Mouse (Mus musculus): ENCODE measurements around the gene Hsd3b1. TPM values are rescaled to one million over a fixed set of nuclear protein-coding genes. Genes with fewer than 3 reads are reported as not detected.

Hsd3b1 gene
- polyA plus RNA-seq, 2 experiments, result 12.9 to 15.8 TPM

DNA sequence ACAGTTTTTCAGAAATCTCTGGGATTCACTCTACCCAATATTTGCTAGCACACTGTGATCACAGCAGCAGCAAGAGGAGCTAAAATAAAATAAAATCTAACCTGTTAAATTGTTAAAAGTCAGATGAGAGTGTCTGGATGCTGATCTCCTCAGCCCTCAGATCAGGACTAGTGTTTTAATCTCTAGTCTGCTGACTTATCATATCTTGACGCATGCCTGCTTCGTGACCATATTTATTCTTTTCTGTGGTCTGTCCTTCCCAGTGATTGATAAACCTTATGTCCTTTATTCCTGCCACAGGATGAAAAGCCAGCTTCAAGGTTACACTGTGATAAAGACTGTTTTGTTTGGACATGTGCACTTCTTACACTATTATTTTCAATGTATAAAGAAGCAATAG is 1.5 kb downstream of the Hsd3b1 start:
- Histone ChIP-seq H3K36me3 (replicated peaks; ENCODE audit: control insufficient read depth, insufficient read depth, low read depth) (no peaks in the 10 kb centered on the region), H3K9me3 (ENCODE audit: control insufficient read depth, low read length) (no peaks in the 10 kb centered on the region), H3K4me1 (replicated peaks; ENCODE audit: control insufficient read depth in 2 of 2, insufficient read depth in 2 of 2, low read length in 1 of 2) (peaks cover 25 to 55% of the 10 kb centered on the region in 2 experiments), H3K4me2 (ENCODE audit: low read depth) (peak overlapping the region; percentile 53), H3K4me3 (ENCODE audit: insufficient read depth in 1 of 2, low read depth in 2 of 2, low read length in 2 of 2) (no peak overlapping the region), H3K27me3 (ENCODE audit: control insufficient read depth, insufficient read depth, low read length) (no peaks in the 10 kb centered on the region), H3K9ac (replicated peaks) (peak overlapping the region; percentile 31; the same call in 1 of the 2 replicates), H3K27ac (peak overlapping the region; percentile 86)
- TF ChIP-seq EP300 (IDR thresholded peaks at IDR 0.05; ENCODE audit: low read depth), result no peak
- no peak for TF ChIP-seq CTCF (IDR thresholded peaks at IDR 0.05; ENCODE audit: low read depth)
- WGBS (ENCODE audit: insufficient replicate concordance), result 35% methylated on average over 2 of the region's 2 CpGs
- ATAC-seq (ENCODE audit: insufficient read depth), result no peak
- no peak for DNase-seq (ENCODE audit: low read depth in 3 of 3, low spot score in 3 of 3)

DNA sequence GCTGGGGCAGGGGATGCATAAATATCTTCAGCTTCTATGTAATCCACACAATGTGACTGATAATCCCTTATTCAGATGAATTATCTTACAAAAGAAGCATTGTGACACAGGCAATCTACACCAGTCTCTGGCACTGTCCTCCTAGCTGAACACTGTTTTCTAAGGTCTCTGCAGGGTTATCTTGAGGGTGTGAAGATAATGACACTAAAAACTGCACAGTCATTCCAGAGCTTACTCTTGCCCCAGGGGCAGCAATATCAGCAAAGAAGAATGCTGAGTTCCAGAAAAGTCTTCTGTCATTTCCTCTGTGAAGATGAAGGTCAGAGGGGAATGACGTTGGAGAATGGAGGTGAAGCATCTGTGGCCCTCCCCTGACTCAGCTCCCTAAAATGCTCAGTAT is 2.7 kb downstream of the Hsd3b1 start:
- H3K27me3 ChIP-seq (ENCODE audit: control insufficient read depth, insufficient read depth, low read length), result no peaks in the 10 kb centered on the region
- peak overlapping the region; percentile 40 for H3K9ac ChIP-seq (replicated peaks)
- H3K4me2 ChIP-seq (ENCODE audit: low read depth), result peak overlapping the region; percentile 53
- no peaks in the 10 kb centered on the region for H3K9me3 ChIP-seq (ENCODE audit: control insufficient read depth, low read length)
- peak overlapping the region; percentile 86 for H3K27ac ChIP-seq
- 8% methylated on average over 1 of the region's 1 CpGs for WGBS (ENCODE audit: insufficient replicate concordance)
- no peaks in the 10 kb centered on the region for H3K36me3 ChIP-seq (replicated peaks; ENCODE audit: control insufficient read depth, insufficient read depth, low read depth)
- 0 out of 4 replicates have a peak overlapping the region, but pooled peaks of 1 of the 2 experiments have one; percentile 17 for H3K4me3 ChIP-seq (ENCODE audit: insufficient read depth in 1 of 2, low read depth in 2 of 2, low read length in 2 of 2)
- DNase-seq (ENCODE audit: low read depth in 3 of 3, low spot score in 3 of 3) (peak; percentile 47 to 51 (median 49)), ATAC-seq (ENCODE audit: insufficient read depth) (peak; percentile 71)
- peaks cover 25 to 58% of the 10 kb centered on the region in 2 experiments for H3K4me1 ChIP-seq (replicated peaks; ENCODE audit: control insufficient read depth in 2 of 2, insufficient read depth in 2 of 2, low read length in 1 of 2)
- peak; percentile 61; the same call in 1 of the 2 replicates for TF ChIP-seq EP300 (IDR thresholded peaks at IDR 0.05; ENCODE audit: low read depth)
- no peak for TF ChIP-seq CTCF (IDR thresholded peaks at IDR 0.05; ENCODE audit: low read depth)

DNA sequence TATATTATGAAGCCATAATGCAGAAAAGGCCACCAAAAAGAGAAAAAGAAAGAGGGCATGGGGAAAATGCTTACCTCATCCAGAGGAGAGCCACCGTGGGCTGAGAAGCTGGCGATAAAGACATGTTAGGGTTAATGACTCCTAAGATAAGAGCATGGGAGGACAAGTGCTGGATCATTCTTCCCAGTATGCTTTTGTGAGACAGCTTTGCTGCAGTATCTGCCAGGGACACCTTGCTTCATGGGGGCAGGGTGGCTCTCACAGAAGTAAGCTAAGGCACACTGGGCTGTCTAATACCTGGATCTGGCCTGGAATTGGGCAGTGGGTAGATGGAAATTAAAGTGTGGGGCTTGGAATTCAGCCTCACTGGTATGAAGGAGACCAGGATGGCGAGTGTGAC is 4.4 kb downstream of the Hsd3b1 start:
- Histone ChIP-seq H3K27me3 (ENCODE audit: control insufficient read depth, insufficient read depth, low read length) (no peaks in the 10 kb centered on the region), H3K9ac (replicated peaks) (peak overlapping the region; percentile 63), H3K4me1 (replicated peaks; ENCODE audit: control insufficient read depth in 2 of 2, insufficient read depth in 2 of 2, low read length in 1 of 2) (peaks cover 25 to 60% of the 10 kb centered on the region in 2 experiments), H3K4me2 (ENCODE audit: low read depth) (peak overlapping the region; percentile 59), H3K27ac (peak overlapping the region; percentile 85), H3K9me3 (ENCODE audit: control insufficient read depth, low read length) (no peaks in the 10 kb centered on the region), H3K36me3 (replicated peaks; ENCODE audit: control insufficient read depth, insufficient read depth, low read depth) (no peaks in the 10 kb centered on the region), H3K4me3 (ENCODE audit: insufficient read depth in 1 of 2, low read depth in 2 of 2, low read length in 2 of 2) (no peak overlapping the region)
- WGBS (ENCODE audit: insufficient replicate concordance), result 37% methylated on average over 3 of the region's 3 CpGs
- ATAC-seq (ENCODE audit: insufficient read depth) (peak; percentile 93), DNase-seq (ENCODE audit: low read depth in 3 of 3, low spot score in 3 of 3) (peak; percentile 72 to 77 (median 74))
- TF ChIP-seq CTCF (IDR thresholded peaks at IDR 0.05; ENCODE audit: low read depth), result 0 out of 2 replicates have a peak, but pooled peaks have one; percentile 7
- peak; percentile 99 for TF ChIP-seq EP300 (IDR thresholded peaks at IDR 0.05; ENCODE audit: low read depth)

DNA sequence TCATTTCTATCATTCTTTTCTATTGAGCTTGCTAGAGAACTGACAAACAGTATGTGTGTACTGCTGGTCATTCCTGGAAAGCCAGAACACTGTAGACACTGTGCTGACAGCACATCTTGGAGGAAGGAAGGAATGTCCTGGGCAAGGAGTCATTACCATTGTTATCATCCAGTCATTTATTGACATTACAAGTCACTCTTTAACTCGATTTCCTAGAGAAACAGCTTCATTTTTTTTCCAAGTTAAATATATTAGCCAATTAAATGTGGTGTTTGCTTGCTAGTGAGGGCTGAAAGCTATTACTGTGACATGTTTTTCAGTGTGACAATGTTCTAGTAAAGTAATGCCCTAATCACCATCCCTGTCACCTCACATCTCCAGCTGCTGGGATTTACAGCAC is 5.9 kb downstream of the Hsd3b1 start:
- no peak for DNase-seq (ENCODE audit: low read depth in 3 of 3, low spot score in 3 of 3)
- H3K9me3 ChIP-seq (ENCODE audit: control insufficient read depth, low read length), result no peaks in the 10 kb centered on the region
- 8% methylated on average over 1 of the region's 1 CpGs for WGBS (ENCODE audit: insufficient replicate concordance)
- H3K9ac ChIP-seq (replicated peaks), result no peak overlapping the region
- peaks cover 33 to 58% of the 10 kb centered on the region in 2 experiments for H3K4me1 ChIP-seq (replicated peaks; ENCODE audit: control insufficient read depth in 2 of 2, insufficient read depth in 2 of 2, low read length in 1 of 2)
- H3K27me3 ChIP-seq (ENCODE audit: control insufficient read depth, insufficient read depth, low read length), result no peaks in the 10 kb centered on the region
- no peak overlapping the region for H3K4me3 ChIP-seq (ENCODE audit: insufficient read depth in 1 of 2, low read depth in 2 of 2, low read length in 2 of 2)
- H3K4me2 ChIP-seq (ENCODE audit: low read depth), result no peak overlapping the region
- TF ChIP-seq EP300 (IDR thresholded peaks at IDR 0.05; ENCODE audit: low read depth) (no peak), CTCF (IDR thresholded peaks at IDR 0.05; ENCODE audit: low read depth) (no peak)
- H3K36me3 ChIP-seq (replicated peaks; ENCODE audit: control insufficient read depth, insufficient read depth, low read depth), result no peaks in the 10 kb centered on the region
- no peak overlapping the region for H3K27ac ChIP-seq
- ATAC-seq (ENCODE audit: insufficient read depth), result no peak

GRCm38 (mm10) chr3:98853051-98853450 is 6.5 kb downstream of the Hsd3b1 start:
- Histone ChIP-seq H3K27ac (no peak overlapping the region), H3K4me2 (ENCODE audit: low read depth) (no peak overlapping the region), H3K36me3 (replicated peaks; ENCODE audit: control insufficient read depth, insufficient read depth, low read depth) (no peaks in the 10 kb centered on the region), H3K4me1 (replicated peaks; ENCODE audit: control insufficient read depth in 2 of 2, insufficient read depth in 2 of 2, low read length in 1 of 2) (peaks cover 31 to 58% of the 10 kb centered on the region in 2 experiments), H3K4me3 (ENCODE audit: insufficient read depth in 1 of 2, low read depth in 2 of 2, low read length in 2 of 2) (no peak overlapping the region), H3K9ac (replicated peaks) (no peak overlapping the region), H3K27me3 (ENCODE audit: control insufficient read depth, insufficient read depth, low read length) (no peaks in the 10 kb centered on the region), H3K9me3 (ENCODE audit: control insufficient read depth, low read length) (no peaks in the 10 kb centered on the region)
- no peak for ATAC-seq (ENCODE audit: insufficient read depth)
- DNase-seq (ENCODE audit: low read depth in 3 of 3, low spot score in 3 of 3), result no peak
- TF ChIP-seq EP300 (IDR thresholded peaks at IDR 0.05; ENCODE audit: low read depth), result no peak
- no peak for TF ChIP-seq CTCF (IDR thresholded peaks at IDR 0.05; ENCODE audit: low read depth)
- WGBS (ENCODE audit: insufficient replicate concordance), result 78% methylated on average over 3 of the region's 3 CpGs

All from liver, embryonic 14.5 days (tissue).